Mouse (Mus musculus) CH12.LX (cell line): ENCODE measurements at regions not wholly inside any gene's neighbourhood (a gene's known extent, or its start where the extent isn't known, plus 50 kb on each side); places are given as distances from the start of the nearest gene placed in this dataset.

ENCODE experiments used
- DNase-seq: peaks from one replicate; pipeline ENCODE4 v3.0.0-alpha.2; 2013; ENCODE audit errors: extremely low read depth
- H3K27ac ChIP-seq: 2 replicates; pipeline ENCODE4 v1.5.1; 2012; ENCODE audit warnings: low read depth, mild to moderate bottlenecking, control low read depth, moderate library complexity; ENCODE audit not compliant: insufficient read depth
- H3K27me3 ChIP-seq: replicated peaks from 2 replicates; pipeline ENCODE3; 2012; ENCODE audit warnings: inconsistent platforms
- H3K36me3 ChIP-seq, 2 experiments: replicated peaks in 1 of 2; 2 replicates each; pipeline versions ENCODE3 to v1.6.1; 2012; ENCODE audit warnings: inconsistent platforms in 1 of 2, low read length in 1 of 2, mild to moderate bottlenecking in 1 of 2, mixed read lengths in 1 of 2, moderate library complexity in 1 of 2; ENCODE audit not compliant: control insufficient read depth in 1 of 2, insufficient read depth in 1 of 2
- H3K4me1 ChIP-seq, 2 experiments: 2 replicates each; pipeline ENCODE4 v1.6.1; 2012; ENCODE audit warnings: inconsistent platforms in 1 of 2, moderate library complexity in 1 of 2; ENCODE audit not compliant: insufficient read depth in 2 of 2, control insufficient read depth in 1 of 2
- H3K4me2 ChIP-seq: 2 replicates; pipeline ENCODE4 v1.6.1; 2012; ENCODE audit warnings: low read depth, mild to moderate bottlenecking, control low read depth; ENCODE audit not compliant: poor library complexity, insufficient read depth, severe bottlenecking
- H3K4me3 ChIP-seq, 3 experiments: fragments of 150-350 bp in 1 of 3; sonication (generic) in 1 of 3; replicated peaks in 1 of 3; 2 replicates each; pipeline versions ENCODE3 to v1.5.1; 2011 to 2012; ENCODE audit warnings: low read depth in 2 of 3, low read length in 2 of 3, mild to moderate bottlenecking in 2 of 3, moderate library complexity in 2 of 3, control low read depth in 1 of 3, improper control_type of control experiment in 1 of 3, inconsistent platforms in 1 of 3, mixed read lengths in 1 of 3; ENCODE audit not compliant: poor library complexity in 1 of 3
- H3K79me2 ChIP-seq: replicated peaks from 2 replicates; pipeline ENCODE4 v1.6.1; 2012; ENCODE audit warnings: mild to moderate bottlenecking, moderate library complexity; ENCODE audit not compliant: control insufficient read depth, poor library complexity, insufficient read depth, severe bottlenecking; ENCODE audit errors: extremely low read depth
- H3K9ac ChIP-seq: 2 replicates; pipeline ENCODE4 v1.6.1; 2012; ENCODE audit warnings: low read depth, mild to moderate bottlenecking, control low read depth, moderate library complexity; ENCODE audit not compliant: insufficient read depth
- H3K9me3 ChIP-seq: replicated peaks from 2 replicates; pipeline ENCODE3; 2012; ENCODE audit warnings: low read length, inconsistent platforms, mixed read lengths
- BHLHE40 ChIP-seq: IDR thresholded peaks from 2 replicates; pipeline ENCODE4 v1.6.1; 2011; ENCODE audit warnings: mild to moderate bottlenecking, low read depth, low read length, improper control_type of control experiment
- CHD2 ChIP-seq: IDR thresholded peaks from 2 replicates; pipeline ENCODE4 v1.6.1; 2011; ENCODE audit warnings: low read length, improper control_type of control experiment
- CTCF ChIP-seq, 2 experiments: IDR thresholded peaks in 1 of 2; conservative IDR thresholded peaks in 1 of 2; 2 replicates each; pipeline ENCODE4 v1.5.1; 2011 to 2012; ENCODE audit warnings: low read depth in 2 of 2, low read length in 2 of 2, improper control_type of control experiment in 1 of 2, inconsistent platforms in 1 of 2, mild to moderate bottlenecking in 1 of 2, moderate library complexity in 1 of 2
- E2F4 ChIP-seq: IDR thresholded peaks from 2 replicates; pipeline ENCODE4 v1.6.1; 2011; ENCODE audit warnings: low read depth, low read length, improper control_type of control experiment; ENCODE audit not compliant: insufficient replicate concordance
- EP300 ChIP-seq: IDR thresholded peaks from 2 replicates; pipeline ENCODE4 v1.6.1; 2011; ENCODE audit warnings: low read length, improper control_type of control experiment
- JUN ChIP-seq: IDR thresholded peaks from 2 replicates; pipeline ENCODE4 v1.6.1; 2011; ENCODE audit warnings: low read depth, mild to moderate bottlenecking, low read length, improper control_type of control experiment, moderate library complexity; ENCODE audit not compliant: insufficient read depth
- JUND ChIP-seq: conservative IDR thresholded peaks from 2 replicates; pipeline ENCODE4 v1.6.1; 2011; ENCODE audit warnings: low read depth, low read length, improper control_type of control experiment
- MAFK ChIP-seq: IDR thresholded peaks from 2 replicates; pipeline ENCODE4 v1.6.1; 2011; ENCODE audit warnings: low read length, improper control_type of control experiment; ENCODE audit not compliant: insufficient replicate concordance
- MAX ChIP-seq: IDR thresholded peaks from 2 replicates; pipeline ENCODE4 v1.6.1; 2011; ENCODE audit warnings: low read length, improper control_type of control experiment
- MEF2A ChIP-seq: IDR thresholded peaks from 2 replicates; pipeline ENCODE4 v1.6.1; 2014; ENCODE audit warnings: low read depth, mild to moderate bottlenecking, inconsistent platforms, low read length, improper control_type of control experiment, borderline replicate concordance
- MYC ChIP-seq: IDR thresholded peaks from 2 replicates; pipeline ENCODE4 v1.6.1; 2011; ENCODE audit warnings: low read depth, mild to moderate bottlenecking, improper control_type of control experiment, low read length
- POLR2A ChIP-seq: IDR thresholded peaks from 2 replicates; pipeline ENCODE4 v1.6.1; 2011; ENCODE audit warnings: low read depth, mild to moderate bottlenecking, improper control_type of control experiment, low read length
- RAD21 ChIP-seq: IDR thresholded peaks from 2 replicates; pipeline ENCODE4 v1.6.1; 2011; ENCODE audit warnings: low read depth, mild to moderate bottlenecking, low read length, improper control_type of control experiment, moderate library complexity
- SMC3 ChIP-seq: IDR thresholded peaks from 2 replicates; pipeline ENCODE4 v1.6.1; 2011; ENCODE audit warnings: low read depth, low read length, improper control_type of control experiment
- TBP ChIP-seq: conservative IDR thresholded peaks from 2 replicates; pipeline ENCODE4 v1.6.1; 2011; ENCODE audit warnings: low read depth, low read length, improper control_type of control experiment
- UBTF ChIP-seq: IDR thresholded peaks from 2 replicates; pipeline ENCODE4 v1.6.1; 2012; ENCODE audit warnings: low read depth, mild to moderate bottlenecking, inconsistent platforms, low read length, improper control_type of control experiment, moderate library complexity
- USF1 ChIP-seq: IDR thresholded peaks from 2 replicates; pipeline ENCODE4 v1.6.1; 2014; ENCODE audit warnings: low read depth, mild to moderate bottlenecking, inconsistent platforms, low read length, improper control_type of control experiment
- USF2 ChIP-seq: conservative IDR thresholded peaks from 2 replicates; pipeline ENCODE4 v1.6.1; 2011; ENCODE audit warnings: low read depth, low read length, improper control_type of control experiment
- ZC3H11A ChIP-seq: IDR thresholded peaks from 2 replicates; pipeline ENCODE4 v1.6.1; 2012; ENCODE audit warnings: low read depth, mild to moderate bottlenecking, inconsistent platforms, low read length, improper control_type of control experiment
- ZKSCAN1 ChIP-seq: IDR thresholded peaks from 2 replicates; pipeline ENCODE4 v1.6.1; 2012; ENCODE audit warnings: low read depth, inconsistent platforms, low read length, improper control_type of control experiment, borderline replicate concordance
- ZMIZ1 ChIP-seq: IDR thresholded peaks from 2 replicates; pipeline ENCODE4 v1.6.1; 2012; ENCODE audit warnings: low read depth, mild to moderate bottlenecking, inconsistent platforms, low read length, improper control_type of control experiment
- dilution Hi-C: fragments of 300-500 bp; cut with MboI; formaldehyde crosslinking; loops from 2 replicates; pipeline ENCODE4 v1.14.3; 2020; ENCODE audit warnings: low sequenced_read_pairs; ENCODE audit not compliant: extremely low pct_unique_long_range_greater_than_20kb, extremely low pct_ligation_motif_present
- in situ Hi-C: fragments of 300-500 bp; cut with MboI; formaldehyde crosslinking; loops from 3 replicates; pipeline ENCODE4 v1.14.3; 2019; ENCODE audit warnings: low sequenced_read_pairs, low pct_ligation_motif_present, low pct_unique_long_range_greater_than_20kb, mixed read lengths

DNA sequence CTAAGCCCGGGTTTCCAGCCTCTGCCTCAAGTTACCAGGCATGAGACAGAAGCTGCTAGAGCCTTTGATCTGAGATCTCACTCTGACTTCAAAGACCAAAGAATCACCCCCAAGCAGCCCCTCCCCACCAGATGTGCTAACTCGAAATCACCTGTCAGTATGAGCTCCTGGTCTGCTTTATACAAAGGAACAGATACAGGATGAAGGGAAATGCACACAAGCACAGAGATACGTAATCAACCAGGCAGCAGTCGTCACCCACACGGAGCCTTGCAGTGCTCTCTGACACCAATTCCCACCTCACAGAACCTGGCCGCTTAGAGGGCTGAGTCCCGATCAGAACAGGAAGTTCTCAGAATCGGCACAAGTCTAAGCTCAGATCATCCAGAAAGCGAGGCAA, 90.6 kb downstream of the Psmg1 start:
- Histone ChIP-seq H3K9ac (no peak overlapping the region), H3K9me3 (peaks cover 2% of the 10 kb centered on the region), H3K4me3 (no peak overlapping the region), H3K27me3 (no peaks in the 10 kb centered on the region), H3K4me2 (no peak overlapping the region), H3K4me1 (peaks cover 55 to 71% of the 10 kb centered on the region in 2 experiments), H3K36me3 (no peaks in the 10 kb centered on the region), H3K27ac (no peak overlapping the region; the same call in 1 of the 2 replicates), H3K79me2 (no peaks in the 10 kb centered on the region)
- in situ Hi-C loops (no loop called here), dilution Hi-C loops (no loop called here)
- TF ChIP-seq SMC3 (no peak), ZKSCAN1 (no peak), EP300 (no peak), UBTF (no peak), MAX (no peak), USF2 (no peak), POLR2A (no peak), ZC3H11A (no peak), E2F4 (no peak), ZMIZ1 (no peak), CTCF (conservative IDR thresholded peaks at IDR 0.05 in 1 of 2, IDR thresholded peaks at IDR 0.05 in 1 of 2; ENCODE audit: low read depth in 2 of 2, low read length in 2 of 2) (no peak), MYC (no peak), JUND (no peak), USF1 (no peak), MEF2A (no peak), MAFK (no peak), RAD21 (no peak), JUN (no peak), TBP (no peak)
- DNase-seq: no peak

DNA sequence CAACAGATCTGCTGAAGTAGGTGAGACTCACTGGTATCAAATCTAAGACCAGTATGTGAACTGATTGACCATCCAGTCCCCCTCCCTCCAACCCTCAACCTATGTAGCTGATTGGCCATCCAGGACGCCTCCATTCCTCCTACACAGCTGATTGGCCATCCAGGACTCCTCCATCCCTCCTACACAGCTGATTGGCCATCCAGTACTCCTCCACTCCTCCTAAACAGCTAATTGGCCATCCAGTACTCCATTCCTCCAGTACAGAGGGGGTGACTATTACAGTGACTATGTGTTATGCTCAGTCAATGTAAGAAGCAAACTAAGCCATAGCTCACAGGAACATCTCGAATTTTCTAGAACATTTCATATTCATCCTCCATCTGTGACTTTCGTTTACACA, 91.1 kb downstream of the Psmg1 start:
- Histone ChIP-seq H3K9me3 (peaks cover 2% of the 10 kb centered on the region), H3K79me2 (no peaks in the 10 kb centered on the region), H3K36me3 (no peaks in the 10 kb centered on the region), H3K27ac (no peak overlapping the region; the same call in 1 of the 2 replicates), H3K9ac (no peak overlapping the region), H3K27me3 (no peaks in the 10 kb centered on the region), H3K4me3 (no peak overlapping the region), H3K4me1 (peaks cover 55 to 69% of the 10 kb centered on the region in 2 experiments), H3K4me2 (no peak overlapping the region)
- dilution Hi-C loops (no loop called here), in situ Hi-C loops (no loop called here)
- DNase-seq: peak; percentile 36
- no peak for TF ChIP-seq MYC
- TF ChIP-seq BHLHE40: no peak
- no peak for TF ChIP-seq MAX
- peak; percentile 63; the same call in 1 of the 2 replicates for TF ChIP-seq CHD2
- TF ChIP-seq POLR2A: no peak
